Mouse (Mus musculus): Measurements from ENCODE around the gene Cbr2.

The Cbr2 gene

DNA sequence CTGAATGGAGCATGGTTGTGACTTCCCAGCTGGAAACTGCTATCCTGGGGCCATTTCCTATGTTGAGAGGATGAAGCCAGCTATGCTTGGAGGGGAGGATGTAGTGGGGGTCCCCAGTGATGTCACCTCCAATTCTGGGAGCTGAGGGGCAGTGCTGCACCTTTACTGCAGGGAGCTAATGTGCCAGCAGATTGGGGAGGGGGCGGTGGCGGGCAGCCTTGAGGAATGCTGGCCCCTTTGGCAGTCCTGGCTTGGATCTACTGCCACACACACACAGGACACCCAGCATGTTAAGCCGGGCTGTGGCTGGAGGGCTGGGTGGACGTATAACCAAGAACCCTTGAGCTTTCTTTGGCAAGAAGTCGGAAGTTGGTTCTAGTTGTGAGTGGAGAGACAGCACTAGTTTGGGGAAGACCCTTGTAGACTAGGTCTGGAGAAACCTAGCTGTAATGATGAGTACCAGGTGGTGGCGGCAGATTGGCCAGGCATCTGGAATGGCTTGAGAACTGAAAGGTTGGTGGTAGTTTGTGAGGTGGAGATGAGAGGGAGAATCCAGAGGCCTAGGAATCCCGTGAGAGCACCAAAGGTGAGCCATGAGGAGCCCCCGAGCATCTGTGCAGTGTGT lies 19.8 kb downstream of the Cbr2 start:
- in situ Hi-C loops (cut with MboI): no loop called here

GRCm38 (mm10) chr11:120710672-120711071 lies 21.2 kb downstream of the Cbr2 start:
- in situ Hi-C loops (cut with MboI): no loop called here

DNA sequence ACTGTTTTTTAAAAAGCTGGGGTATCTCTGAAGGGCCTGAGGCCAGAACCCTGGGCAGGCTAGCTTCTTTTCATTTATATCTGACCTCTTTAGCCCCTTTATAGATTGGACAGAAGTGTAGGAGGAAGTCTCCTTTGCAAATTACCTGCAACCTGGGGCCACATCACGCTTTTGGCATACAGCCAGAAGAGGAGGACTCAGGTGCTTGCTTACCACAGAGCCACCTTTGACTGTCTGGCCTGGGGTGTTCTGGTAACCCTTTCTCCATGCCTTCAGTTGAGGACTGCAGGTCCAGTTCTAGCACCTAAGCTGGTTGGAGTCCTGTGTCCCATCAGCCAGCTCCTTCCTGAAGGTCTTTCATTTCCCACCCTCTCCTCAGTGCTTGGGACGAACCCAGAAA lies 22.4 kb downstream of the Cbr2 start:
- in situ Hi-C loops (cut with MboI): no loop called here

DNA sequence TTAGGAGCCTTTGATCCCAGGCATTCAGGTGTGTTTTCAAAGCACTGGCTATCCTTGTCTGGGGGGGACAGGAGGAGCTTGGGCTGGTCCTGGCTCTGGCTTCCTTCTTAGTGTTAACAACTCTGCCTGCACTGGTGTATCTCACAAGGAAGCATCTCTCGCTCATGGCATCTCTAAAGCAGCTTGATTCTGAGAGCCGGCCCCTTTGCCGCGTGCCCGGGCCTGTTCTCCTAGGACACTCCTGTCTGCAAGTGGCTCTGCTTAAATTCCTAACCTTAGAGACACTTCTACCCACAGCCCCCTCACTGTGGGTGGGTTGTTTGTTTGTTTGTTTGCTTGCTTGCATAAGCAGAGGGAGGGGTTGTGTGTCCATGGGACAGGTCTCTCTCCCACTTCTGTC lies 23.9 kb downstream of the Cbr2 start:
- in situ Hi-C loops (cut with MboI): no loop called here

DNA sequence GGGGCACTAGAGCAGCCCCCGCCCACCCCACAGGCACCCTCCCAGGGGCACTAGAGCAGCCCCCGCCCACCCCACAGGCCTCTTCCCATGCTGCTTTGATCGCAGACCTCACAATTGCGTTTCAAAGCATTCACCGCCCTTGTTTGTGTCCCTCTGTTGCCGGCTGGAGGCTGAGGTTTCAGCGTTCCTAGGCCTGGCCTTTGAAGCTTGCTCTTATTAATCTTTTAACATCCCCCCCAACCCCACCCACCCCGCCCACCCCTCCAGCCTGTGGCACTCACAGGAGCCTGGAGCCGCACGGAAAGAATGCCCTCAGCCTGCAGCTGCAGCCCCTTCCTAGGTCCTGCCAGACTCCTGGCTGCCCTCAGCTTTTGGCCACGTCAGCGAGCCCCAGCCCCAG lies 24.7 kb downstream of the Cbr2 start:
- in situ Hi-C loops (cut with MboI): no loop called here

DNA sequence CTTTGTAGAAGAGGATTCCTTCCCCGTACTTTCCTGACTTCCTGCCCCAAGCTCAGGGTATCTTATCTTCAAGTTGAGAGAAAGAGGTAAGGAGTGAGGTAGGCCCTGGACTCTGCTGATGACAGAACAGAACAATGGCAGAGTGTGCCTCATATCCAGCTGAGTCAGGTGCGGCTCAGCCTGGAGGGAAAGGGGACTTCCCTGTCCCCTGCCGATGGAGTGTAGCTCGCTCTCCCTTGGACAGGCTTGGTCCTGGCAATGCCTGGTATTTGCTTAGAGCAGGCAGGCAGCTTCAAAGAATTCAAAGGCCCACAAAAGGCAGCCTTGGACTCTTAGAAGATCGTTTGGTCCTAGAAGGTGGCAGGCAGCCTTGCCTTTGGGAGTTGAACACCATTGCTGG lies 25.8 kb downstream of the Cbr2 start:
- in situ Hi-C loops (cut with MboI): no loop called here

DNA sequence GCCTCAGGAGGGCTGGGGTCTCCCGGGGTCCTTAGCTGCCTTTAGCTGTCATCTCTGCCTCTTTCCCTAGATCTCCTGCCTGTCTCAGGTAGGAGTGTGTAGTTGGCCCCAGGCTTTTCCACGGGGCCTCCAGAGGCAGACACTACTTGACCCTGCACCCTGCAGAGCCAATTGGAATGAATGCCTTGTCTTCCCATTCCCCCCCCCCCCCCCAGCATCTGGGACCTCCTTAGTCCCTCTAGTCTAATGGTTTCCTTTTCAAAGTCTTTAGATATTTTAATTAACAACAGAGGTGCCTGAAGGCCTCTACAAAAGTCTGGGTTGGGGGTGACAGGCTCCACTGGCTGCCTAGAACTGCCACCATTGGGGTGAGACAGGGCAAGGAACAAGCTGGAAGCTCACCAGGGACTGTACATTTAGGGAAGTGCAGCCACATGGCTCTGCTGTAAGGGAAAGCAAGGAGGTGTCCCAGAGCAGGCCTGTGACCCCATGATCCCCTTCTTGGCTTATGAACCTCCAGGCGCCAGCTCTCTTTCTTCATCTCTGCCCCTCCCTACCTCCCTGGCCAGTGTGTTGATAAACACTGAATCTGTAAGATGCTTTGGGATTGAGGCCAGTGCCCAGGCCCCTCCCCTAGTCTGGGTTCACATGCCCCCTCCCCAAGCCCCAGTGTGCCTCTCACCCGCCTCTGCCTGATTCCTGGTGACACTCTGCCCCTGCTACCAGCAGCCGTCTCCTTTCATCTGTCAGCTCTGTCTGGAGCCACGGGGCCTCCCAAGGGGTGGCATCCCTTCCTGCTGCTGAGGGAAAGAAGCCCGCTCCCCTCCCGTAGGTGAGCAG lies 27.2 kb downstream of the Cbr2 start:
- in situ Hi-C loops (cut with MboI): no loop called here

- in situ Hi-C loops (cut with MboI): no loop called here
Observed at GRCm38 (mm10) chr11:120703696-120704454, 28.0 kb downstream of the Cbr2 start.

- in situ Hi-C loops (cut with MboI): no loop called here
Observed at GRCm38 (mm10) chr11:120697741-120698140, 34.2 kb downstream of the Cbr2 start.

- in situ Hi-C loops (cut with MboI): no loop called here
Observed at GRCm38 (mm10) chr11:120696568-120696967, 35.3 kb downstream of the Cbr2 start.

DNA sequence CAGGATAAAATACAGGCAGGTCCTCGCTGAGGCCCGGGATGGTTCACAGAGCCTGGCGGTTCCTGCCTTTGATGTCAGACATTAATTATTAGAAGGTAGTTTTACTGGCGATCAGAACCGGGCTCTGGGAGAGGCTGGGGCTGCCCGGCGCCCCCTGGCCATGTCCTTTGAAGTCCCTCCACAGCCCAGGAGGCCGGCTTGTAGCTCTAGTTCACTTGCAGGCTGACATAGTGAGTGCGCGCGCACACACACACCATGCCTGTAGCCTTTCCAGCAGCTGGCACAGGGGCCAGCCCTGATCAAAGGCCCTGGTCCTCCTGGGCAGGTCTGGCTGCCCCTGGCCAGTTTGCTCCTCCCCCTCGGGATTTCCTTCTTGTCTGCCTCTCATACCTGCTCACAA lies 36.3 kb downstream of the Cbr2 start:
- in situ Hi-C loops (cut with MboI): no loop called here

GRCm38 (mm10) chr11:120695184-120695583 lies 36.7 kb downstream of the Cbr2 start:
- in situ Hi-C loops (cut with MboI): no loop called here

- in situ Hi-C loops (cut with MboI): no loop called here
Observed at GRCm38 (mm10) chr11:120693461-120693860, 38.5 kb downstream of the Cbr2 start.

DNA sequence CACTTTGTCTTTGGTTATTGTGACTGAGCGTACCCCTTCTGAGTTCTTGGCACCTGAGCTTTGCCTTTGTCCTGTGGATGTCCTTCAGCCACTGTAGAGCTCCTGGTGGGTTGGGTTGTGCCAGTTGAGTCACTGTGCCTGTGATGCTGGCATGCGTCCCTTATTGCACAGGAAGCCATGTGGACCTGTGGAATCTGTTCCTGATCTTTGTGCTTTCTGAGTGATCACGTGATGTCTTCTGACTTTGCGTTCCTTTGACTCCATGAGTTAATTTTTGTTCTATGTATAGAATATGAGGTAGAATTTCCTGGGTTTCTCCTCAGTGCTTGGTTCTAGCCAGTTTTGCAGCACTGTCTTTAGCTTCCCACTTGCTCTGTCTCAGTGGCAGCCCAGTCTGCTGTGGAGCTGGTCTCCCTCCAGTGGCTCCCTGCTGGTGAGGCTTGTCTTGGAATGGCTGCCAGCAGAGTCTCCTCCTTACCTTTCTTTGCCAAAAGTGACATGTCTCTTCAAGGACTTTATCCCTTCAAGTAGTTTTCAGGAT lies 39.4 kb downstream of the Cbr2 start:
- in situ Hi-C loops (cut with MboI): no loop called here

- in situ Hi-C loops (cut with MboI): no loop called here
Observed at GRCm38 (mm10) chr11:120689365-120689764, 42.5 kb downstream of the Cbr2 start.

- in situ Hi-C loops (cut with MboI): no loop called here
Observed at GRCm38 (mm10) chr11:120686650-120687272, 45.2 kb downstream of the Cbr2 start.

- in situ Hi-C loops (cut with MboI): no loop called here
Observed at GRCm38 (mm10) chr11:120684660-120685059, 47.3 kb downstream of the Cbr2 start.

DNA sequence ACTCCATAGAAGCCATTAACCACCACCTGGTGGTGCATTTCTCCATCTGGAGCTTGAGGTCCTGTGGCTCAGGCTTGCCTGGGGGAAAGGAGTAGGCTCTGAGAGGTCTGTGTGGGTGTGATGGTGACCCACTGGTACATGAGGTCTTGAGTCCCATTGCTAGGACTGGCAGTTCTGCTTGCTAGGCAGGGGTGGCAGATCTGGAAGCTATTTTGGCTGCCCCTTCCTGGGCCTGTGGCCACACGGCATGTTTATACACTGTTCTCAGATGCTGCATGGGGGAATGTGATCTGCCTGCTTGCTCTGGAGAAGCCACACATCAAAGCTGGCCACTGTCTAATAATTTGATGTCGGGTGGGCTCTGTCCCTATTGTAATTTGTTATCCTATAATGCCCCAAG lies 47.8 kb downstream of the Cbr2 start:
- in situ Hi-C loops (cut with MboI): no loop called here

DNA sequence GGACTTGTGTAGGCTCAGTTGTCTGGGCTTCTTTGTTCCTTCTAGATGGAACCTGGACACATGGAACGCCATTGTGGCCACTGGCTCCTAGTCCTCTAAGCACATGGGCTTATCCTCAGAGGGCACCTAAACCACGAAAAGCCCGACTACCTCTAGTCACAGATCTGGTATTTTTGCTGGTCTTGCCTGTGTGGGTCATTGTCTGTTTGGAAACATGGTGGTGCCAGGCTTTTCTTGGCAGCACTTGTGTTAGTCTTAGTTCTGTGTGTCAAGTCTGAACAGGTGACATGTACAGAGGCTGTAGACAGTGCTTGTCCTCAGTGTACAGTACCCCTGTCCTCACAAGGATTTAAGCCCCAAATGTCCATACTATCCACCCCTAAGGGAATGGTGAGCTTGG lies 48.4 kb downstream of the Cbr2 start:
- in situ Hi-C loops (cut with MboI): no loop called here

DNA sequence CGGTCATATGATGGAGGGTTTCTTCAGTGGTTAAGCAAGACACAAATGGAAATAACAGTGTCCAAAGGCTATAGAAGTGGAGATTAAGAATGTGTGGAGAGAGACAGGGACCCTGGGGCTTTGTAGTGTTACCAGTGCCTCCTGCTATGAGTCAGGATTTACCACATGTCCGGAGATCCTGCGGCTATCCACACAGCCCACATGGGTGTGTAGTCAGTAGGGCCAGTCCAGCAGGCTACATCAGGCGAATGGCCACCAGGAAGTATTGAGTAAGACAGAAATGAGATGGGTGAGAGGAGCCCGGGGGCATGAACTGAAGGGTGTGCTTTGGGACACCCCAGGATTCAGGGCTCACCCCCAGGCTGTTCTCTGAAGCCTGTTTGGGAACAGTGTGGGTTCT lies 49.2 kb downstream of the Cbr2 start:
- in situ Hi-C loops (cut with MboI): no loop called here

DNA sequence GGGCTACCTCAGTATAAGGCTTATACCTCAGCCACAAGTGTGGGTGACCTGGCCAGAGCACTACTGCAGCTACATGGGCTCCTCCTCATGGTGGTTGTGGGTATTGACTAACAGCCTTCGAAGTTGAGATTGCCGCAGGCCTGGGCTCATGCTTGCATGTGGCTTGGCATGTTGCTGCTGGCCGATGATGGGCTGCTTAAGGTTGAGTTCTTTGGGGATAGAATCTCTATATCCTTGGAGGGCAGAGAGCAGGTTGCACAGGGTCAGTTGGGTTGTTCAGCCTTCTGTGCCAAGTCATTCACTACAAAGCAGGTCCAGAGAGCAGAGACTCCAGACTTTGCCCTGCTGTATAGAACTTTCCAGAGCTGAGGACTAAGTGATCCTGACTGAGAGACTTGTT lies 52.0 kb downstream of the Cbr2 start:
- in situ Hi-C loops (cut with MboI): no loop called here

Data from mature B cell (primary cell).